Mouse (Mus musculus) myocyte (in vitro differentiated cells): Measurements from ENCODE around the gene Kctd21.

Experiments
- E2F4 ChIP-seq: IDR thresholded peaks from one replicate; pipeline ENCODE4 v1.6.1; 2011; ENCODE audit warnings: mild to moderate bottlenecking, control low read depth, moderate library complexity; ENCODE audit not compliant: insufficient read depth
- POLR2A ChIP-seq: IDR thresholded peaks from one replicate; pipeline ENCODE4 v1.6.1; 2011; ENCODE audit warnings: low read depth, mild to moderate bottlenecking, control low read depth, moderate library complexity; ENCODE audit not compliant: insufficient read length
- REST ChIP-seq: IDR thresholded peaks from one replicate; pipeline ENCODE4 v1.6.1; 2011; ENCODE audit warnings: mild to moderate bottlenecking, control low read depth, moderate library complexity; ENCODE audit not compliant: insufficient read depth, insufficient read length
- TCF12 ChIP-seq: IDR thresholded peaks from one replicate; pipeline ENCODE4 v1.6.1; 2011; ENCODE audit warnings: mild to moderate bottlenecking, control low read depth; ENCODE audit not compliant: poor library complexity, insufficient read depth, severe bottlenecking
- USF1 ChIP-seq: IDR thresholded peaks from one replicate; pipeline ENCODE4 v1.6.1; 2011; ENCODE audit warnings: low read depth, mild to moderate bottlenecking, control low read depth, moderate library complexity

- TF ChIP-seq E2F4 = no peak
- no peak for TF ChIP-seq USF1
- TF ChIP-seq POLR2A = no peak
- no peak for TF ChIP-seq REST
- no peak for TF ChIP-seq TCF12
These were observed 66.8 kb downstream of the Kctd21 start for GRCm38 (mm10) chr7:97398943-97399342.
